Mouse (Mus musculus) embryo, embryonic 9.5 days (tissue): Measurements from ENCODE around the gene Btg2.
A peak's percentile ranks its signal among the peaks of the same experiment; 100 is the strongest.

Experiments
- DNase-seq: peaks from one replicate; pipeline ENCODE4 v3.0.0-alpha.2; 2017; ENCODE audit errors: extremely low spot score

Btg2 gene

DNA sequence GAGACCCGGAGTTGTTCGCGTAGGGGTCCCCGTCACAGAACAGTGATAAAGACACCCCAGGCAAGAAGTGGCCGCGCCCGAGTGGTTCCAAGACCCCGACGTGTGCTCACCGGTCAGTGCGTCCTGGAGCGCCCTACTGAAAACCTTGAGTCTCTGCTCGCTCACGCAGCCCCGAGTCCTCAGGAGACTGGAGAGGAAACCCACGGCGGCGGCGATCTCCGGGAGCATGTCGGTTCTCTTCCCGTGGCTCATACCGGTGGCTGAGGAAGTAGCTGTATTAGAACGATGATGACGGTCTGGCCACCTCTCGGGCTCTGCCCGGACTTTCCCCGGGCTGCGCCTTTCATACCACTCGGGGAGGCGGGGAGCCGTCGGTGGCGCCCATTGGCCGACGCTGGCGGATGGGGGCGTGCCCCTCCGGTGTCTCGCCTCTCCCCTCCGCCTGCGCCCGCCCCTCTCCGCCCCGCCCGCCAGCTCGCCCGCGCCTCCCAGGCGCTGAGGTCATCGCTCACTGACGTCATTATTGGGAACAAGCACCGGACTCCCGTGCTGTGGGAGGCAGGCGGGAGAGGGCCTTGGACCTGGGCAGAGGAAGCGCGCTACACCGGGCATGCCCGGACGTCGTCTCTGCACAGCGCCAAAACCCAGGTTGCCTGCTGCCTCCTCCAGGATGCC, at the start of gene Btg2:
TSS of gene Btg2 (minus strand) at position 319 of the 675 bp plus-strand sequence.
- peak; percentile 98 for DNase-seq

DNA sequence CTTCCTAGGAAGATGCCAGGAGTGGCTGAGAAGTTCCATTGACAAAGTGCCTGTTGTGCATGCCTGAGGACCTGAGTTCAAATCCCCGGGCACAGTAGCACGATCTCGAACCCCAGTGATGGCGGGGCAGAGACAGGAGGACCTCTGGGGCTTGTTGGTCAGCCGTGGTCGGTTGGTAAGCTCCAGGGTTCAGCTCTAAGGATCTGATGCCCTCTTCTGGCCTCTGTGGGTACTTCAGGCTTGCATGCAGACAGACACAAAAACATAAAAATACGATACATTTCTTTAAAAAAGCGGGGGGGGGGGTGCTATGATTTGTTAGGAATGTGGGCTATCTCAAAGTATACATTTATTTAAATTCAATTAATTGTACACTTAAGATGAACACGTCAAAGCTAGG, 43.3 kb upstream of the Btg2 start:
- DNase-seq: peak; percentile 28

DNA sequence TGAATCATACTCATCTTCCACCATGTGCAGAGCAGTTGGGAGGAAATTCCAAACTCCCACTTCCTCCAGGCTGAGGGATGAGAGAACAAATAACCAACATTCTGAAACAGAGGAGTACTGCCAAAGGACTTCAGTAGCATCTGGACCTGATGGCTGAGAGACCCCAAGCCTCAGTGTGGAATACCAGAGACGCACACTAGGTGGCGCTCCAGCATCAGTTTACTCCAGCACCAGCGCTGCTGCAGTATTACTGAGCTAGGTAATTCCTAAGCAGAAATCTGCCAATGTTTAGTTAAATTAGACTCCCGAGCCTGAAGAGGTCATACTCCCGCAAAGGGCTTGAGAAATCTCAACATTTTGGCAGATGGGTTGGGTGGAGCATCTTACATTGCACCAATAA, 41.3 kb upstream of the Btg2 start:
- DNase-seq: peak; percentile 78

DNA sequence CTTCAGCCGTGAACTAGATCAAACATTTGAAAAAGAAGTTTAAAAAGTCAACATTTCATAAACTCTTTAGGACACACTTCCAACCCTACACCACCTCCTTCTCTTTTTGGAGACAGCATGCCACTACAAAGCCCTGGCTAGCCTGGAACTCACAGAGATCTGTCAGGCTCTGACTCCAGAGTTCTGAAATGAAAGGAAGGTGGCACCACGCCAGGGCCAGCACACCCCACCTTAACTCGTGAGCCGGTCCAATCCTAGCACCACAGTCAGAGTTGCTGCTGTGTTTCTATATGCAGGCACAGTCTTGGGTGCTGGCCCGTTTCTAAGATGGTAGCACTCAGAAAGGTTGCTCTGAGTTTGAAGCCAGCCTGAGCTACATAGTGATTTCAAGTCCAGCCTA, 38.2 kb upstream of the Btg2 start:
- no peak for DNase-seq

DNA sequence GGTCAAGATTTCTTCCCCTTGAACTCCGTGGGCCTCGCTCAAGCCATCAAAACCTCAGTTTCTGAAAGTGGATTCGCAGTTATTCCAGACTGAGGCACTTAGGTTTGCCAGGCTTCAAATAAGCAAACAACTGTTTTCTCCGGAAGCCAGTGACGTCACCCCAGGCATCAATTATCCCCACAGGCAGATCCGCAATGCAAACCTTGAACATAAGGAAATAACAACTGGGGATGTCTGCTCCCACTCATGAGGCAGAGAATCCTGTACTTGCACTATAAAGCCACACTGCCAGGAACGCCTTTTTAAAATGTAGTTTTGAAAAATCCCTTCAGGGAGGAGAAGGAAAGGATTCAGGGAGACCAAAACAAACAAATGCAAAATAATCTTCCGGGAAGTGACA, 36.5 kb upstream of the Btg2 start:
- no peak for DNase-seq

DNA sequence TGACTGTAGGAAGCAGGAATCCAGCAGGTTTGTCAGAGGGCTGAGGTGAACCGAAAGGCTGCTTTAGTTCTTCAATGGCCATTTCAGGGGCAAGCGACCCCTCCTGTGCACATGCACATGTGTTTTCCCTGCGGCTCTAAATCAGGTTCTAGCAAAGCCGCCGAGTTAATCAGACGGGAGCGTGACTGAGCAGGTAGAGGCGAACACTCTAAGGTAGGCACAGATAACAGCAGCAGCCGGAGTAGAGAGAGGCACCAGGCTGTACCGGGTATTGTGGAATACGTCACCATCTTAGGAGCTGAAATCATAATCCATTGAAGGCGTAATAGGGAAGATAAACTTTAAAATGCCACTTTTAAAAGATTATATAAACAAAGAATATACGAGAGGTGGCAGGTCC, 35.8 kb upstream of the Btg2 start:
- no peak for DNase-seq

DNA sequence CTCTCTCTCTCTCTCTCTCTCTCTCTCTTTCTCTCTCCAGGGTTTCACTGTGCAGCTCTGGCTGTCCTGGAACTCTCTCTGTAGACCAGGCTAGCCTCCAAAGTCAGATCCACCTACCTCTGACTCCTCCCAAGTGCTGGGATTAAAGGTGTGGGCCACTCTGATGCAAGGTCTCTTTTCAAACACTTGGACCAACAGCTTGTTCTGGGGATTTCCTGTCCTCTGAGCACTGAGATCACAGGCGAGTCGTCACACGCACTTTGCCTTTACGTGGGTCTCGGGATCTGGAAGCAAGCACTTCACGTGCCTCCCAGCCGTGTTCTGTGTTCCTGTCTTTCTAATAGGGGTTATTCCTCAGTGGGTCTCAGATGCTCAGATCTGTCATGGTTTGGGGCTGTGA, 35.1 kb upstream of the Btg2 start:
- no peak for DNase-seq

DNA sequence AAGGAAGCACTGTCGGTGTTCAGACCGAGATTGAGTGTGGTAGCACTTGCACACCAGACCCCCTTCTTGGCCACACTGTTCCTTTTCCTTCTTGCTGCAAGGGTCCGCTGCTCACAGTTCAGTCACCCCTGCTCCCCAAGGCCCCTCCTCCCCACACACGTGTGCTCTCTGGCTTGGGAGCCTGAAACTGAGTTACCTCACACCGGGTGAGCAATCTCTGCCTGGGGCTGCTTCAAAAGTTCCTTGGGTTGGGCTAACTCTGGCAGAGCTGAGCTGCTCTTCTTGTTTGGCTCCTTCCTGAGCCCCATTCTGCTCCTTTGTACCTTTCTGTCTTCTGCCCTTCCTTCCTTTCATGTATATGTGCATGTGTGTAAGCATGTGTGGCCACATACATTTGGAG, 34.6 kb upstream of the Btg2 start:
- DNase-seq: no peak

DNA sequence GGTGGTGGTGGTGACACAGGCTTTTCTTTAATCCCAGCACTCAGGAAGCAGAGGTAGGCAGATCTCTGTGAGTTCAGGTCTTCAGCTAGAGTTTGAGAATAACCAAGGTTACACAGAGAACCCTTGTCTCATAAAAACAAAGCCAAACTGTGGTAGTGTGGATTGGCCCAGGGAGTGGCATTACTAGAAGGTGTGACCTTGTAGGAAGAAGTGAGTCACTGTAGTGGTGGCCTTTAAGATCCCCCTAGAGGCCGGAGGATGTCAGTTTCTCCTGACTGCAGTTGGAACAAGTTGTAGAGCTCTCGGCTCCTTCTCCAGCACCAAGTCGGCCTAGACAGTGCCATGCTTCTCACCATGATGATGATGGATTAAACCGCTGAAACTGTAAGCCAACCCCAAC, 32.1 kb upstream of the Btg2 start, which contains the start of gene Chit1:
TSS of gene Chit1 (plus strand) at position 264 of the 400 bp plus-strand sequence.
- DNase-seq: no peak

DNA sequence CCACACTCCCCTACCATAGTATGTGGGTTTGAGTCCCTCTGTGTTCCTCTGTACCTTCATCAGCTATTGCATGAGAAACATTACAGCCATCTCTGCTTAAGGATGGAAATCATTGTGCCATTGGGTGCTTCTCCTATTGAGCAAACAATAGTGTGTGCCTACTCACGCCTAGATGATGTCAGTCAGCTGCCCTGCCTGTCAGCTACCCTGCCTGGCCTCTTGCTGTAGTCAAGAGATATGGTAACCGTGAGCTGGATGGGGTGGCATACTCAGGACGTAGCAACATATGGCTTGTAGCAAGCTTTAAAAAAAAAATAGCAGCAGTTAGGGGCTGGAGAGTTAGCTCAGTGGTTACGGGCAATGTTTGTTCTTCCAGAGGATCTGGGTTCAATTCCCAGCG, 31.5 kb upstream of the Btg2 start:
- DNase-seq: no peak

DNA sequence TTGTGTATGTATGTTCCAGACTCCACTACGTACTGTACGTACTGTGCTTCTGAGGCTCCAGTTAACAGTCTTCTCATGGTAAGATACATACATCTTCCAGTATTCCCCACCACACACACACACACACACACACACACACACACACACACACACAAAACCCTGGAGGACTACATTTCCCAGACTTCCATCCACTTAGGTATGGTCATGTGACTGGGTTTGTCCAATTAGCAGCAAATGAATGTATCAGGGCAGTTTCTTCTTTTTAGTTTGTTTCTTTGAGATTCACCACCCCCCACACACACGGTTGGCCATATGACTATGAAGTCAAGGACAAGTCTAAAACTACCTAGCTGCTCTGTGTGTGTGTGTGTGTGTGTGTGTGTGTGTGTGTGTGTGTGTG, 31.1 kb upstream of the Btg2 start:
- no peak for DNase-seq

DNA sequence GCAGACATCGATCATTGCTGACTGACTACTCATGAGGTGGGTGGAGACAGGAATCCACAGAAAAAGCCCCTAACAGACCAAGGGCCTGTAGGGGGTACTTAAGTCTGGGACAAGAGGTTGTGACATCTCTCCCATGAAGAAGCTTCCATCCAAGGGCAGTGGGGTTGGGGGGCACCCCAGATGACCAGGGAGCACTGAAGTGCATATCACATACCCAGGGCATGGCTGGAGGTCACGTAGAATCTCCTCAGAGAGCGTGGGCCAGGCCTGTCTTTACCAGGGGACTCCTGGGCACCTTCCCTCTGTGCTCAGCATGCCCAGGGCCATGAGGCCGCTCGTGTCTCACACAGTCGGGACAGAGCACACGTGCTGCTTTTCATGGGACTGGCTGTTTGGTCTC, 28.9 kb upstream of the Btg2 start:
- no peak for DNase-seq

DNA sequence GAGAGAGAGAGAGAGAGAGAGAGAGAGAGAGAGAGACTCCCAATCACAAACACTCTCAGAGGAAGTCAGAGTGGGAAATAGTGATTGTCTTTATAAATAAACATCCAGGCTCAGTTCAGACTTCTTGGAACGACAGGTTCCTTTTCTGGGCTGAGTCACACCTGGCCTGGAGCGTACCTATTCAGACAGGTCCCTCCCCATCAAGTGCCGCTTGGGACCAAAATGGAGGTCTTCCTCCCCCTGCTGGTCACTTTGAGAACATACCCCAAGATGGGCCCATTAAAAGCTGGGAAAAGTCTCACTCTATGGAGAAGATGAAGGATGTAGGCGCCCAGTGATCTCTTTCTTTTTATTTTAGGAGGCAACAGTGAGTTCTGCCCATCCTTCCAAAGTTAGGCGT, 27.8 kb upstream of the Btg2 start:
- peak; percentile 64 for DNase-seq

DNA sequence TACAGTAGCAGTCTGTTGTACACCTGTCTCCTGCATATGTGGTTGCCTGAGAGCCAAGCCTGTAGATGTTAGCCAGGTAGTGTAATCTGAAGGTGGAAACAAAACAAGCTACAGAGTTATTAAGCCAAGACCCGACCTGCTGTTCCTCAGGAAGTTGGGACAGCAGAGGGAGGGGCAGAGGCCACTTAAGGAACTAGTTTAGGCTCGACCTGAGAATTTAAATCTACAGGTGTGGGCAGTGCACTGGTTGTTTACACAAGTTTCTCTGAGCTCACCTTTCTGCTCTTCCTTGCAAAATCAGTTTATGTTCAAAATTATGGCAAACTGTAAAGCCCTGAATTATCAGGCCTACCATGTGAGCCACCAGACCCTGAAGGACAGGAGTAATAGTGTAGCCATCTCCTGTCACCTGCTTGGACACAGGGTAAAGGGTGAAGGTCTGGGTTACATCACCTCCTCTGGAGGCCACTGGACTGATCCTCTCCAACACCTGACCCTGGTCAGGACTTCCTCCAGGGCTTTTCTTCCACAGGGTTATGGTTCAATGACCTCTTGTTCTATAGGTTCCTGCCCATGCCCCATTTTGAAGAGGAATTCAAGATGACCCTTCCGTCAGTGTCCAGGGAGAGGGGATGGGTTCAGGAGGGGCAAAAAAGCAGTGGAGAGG, 27.0 kb upstream of the Btg2 start:
- DNase-seq: no peak

DNA sequence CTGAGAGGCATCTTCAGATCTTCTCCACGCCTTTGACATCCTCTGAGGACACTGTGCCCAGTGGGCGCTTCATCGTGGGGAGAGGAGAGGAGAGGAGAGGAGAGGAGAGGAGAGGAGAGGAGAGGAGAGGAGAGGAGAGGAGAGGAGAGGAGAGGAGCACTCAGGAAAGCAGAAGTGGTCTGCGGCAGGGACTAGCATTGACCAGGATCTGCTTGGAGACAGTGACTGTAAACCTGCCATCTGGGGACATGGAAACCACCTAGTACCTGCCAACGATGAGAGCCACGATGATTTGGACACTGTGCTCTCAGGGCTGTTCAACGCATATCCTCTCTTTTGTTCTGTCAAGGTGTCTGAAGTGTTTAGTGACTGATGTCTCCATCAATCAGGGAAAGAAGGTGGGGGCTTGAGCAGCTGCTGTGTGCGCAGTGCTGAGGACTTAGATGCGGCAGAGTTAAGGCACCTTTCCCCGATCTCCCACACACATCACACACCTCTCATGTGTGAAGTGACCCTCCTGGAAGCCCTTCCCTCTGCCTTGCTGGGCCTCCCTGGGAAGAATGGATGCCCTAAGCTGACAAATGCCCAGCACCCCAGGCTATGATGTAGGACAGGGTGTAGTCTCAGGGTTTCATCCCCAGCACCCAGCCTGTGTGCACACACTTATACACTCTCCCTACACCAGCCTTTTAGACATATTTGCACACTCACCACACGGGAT, 26.3 kb upstream of the Btg2 start:
- DNase-seq: no peak

DNA sequence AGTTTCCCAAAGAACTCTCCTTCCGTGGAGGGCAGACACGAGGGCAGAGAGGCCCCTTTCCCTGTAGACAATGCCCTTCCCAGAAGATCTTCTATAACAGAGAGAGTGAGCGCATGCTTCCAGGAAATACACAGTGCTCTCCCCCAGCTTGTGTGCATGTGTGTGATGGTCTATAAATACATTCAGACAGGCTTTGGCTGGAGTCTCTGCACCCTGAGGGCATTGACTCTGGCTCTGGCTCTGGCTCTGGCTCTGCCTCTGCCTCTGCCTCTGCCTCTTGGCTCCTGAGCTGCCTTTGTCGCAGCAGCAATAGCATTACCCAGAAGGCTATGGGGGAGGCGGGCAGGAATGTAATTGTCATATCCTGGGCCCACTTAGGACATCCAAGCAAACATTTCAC, 24.9 kb upstream of the Btg2 start:
- DNase-seq: no peak

DNA sequence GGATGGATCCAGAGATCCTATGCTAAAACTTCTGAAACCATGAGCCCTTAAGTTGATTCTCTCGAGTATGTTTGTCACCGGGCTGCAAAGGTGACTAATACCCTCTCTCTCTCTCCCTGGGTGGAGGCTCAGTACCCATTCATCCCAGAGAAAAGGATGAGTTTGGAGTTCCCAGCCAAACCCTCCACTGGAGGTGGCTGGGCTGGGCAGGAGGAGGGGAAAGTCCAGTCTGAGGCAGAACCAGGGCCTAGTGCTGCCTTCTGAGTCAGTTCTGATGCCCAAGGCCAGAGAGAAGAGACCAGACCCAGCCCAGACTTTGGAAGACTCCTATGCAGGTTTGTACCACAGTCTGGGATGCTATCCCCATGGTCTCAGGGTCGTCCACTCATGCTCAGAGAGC, 22.7 kb upstream of the Btg2 start:
- DNase-seq: no peak

DNA sequence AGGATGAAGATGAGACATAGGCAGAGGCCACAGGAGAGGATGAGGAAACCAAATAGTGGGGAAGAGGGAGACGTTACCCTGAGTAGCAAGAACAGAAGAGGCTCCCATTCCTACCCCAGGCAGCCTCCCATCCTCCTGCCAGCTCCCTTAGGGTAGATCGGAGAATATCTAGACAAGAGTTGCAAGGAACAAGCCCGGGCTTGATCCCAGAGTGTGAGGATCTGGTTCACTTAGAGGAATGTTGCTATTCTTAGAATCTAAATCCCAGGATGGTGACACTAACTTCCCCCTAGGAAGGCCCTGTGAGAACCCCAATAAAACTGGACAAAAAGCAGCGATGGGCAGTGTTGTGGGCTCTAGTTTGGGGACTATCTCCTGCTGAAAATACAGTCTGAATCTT, 22.0 kb upstream of the Btg2 start:
- no peak for DNase-seq

DNA sequence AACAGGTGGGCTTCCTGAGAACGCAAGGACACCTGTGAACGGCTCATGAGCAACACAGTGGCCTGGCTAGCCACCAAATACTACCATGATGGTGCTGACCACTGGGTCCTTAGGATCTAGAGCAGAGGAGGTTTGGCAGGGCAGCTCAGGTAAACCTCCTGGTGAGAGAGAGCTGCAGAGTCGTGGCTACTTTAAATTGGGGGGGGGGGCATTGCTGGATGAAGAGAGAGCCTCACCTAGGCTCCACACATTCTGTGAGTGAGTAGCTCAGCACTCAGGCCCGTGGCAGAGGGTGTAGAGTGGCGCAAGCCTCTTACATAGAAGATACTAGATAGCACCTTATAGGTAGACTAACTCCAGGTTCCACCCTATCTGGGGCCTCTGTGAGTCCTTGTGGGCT, 21.5 kb upstream of the Btg2 start:
- no peak for DNase-seq

DNA sequence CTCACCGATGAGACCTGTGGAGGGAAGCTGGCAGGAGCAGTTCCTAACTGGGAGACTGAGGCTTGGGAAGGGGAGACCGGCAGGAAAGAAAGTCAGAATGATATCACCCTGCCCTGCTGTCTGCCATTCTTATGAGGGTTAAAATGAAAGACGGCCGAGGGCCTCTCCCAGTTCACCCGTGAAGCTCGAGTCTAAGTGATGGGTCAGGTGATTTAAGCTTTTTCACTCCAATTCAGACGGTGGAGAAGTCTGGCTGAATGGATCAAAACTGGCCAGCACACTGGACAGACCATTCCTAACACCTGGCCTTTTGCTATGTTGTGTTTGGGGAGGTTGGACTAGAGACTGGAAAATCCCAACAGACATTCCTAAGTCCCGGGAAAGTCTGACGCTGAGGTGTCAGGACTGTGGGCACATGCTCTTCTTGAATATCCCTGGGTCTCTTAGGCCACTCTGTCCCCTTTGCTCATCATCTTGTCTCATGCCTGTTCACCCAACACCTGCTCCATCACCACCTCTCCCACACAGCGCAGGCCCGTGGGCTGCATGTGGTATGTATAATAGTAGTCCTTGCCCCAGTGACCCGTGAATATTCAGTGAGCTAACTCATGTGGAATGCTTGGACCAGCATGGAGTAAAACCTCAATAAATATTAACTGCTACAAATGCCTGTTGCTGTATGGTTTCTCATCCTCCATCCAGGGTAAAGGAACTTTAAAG, 20.8 kb upstream of the Btg2 start:
- DNase-seq: no peak

DNA sequence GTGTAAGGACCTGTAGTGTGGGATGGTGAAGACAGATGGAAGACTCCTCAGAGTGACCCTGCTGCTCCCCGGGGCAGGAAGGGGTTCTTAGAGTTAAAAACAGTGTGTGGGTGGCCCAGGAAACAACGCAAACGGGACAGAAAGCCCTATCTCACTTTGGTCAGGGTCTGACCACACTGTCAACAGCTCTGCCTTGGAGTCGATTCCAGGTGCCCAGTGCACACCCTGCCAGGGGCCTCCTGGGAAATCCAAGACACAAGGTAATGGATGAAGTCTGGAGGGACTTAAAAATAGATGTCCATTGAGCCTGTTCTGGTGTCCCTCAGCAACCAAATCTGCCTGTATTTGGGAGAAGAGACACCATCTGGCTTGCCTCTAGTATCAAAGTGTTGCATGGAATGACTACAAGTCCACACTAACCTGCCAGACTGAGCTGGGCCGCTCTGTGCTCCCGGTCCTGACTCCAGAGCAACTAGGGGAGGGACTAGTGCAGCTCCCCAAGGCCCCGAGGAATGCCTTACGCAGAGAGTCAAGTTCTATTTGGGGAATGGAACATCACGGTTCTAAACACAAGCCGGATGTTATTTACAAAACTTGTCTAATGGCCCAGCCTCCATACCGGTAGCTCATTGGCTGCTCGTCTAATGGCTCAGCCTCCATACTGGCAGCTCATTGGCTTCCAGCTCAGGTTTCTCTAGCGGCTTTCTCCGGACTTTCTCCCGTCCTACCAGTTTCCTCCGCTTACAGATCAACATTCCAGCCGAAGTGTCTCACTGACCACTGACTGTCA, 20.0 kb upstream of the Btg2 start:
- DNase-seq: peak; percentile 77
